Mouse (Mus musculus): ENCODE data around the gene Fignl2. TPM values are rescaled to one million over a fixed set of nuclear protein-coding genes. Genes with fewer than 3 reads are reported as not detected.
"Not testable (repeated sequence)": the region's sequence is repeated elsewhere in the genome, so short reads cannot be mapped to it uniquely, and the experiment has no call there.

Fignl2 gene
- not detected in 2 replicates for total RNA-seq (2017)

GRCm38 (mm10) chr15:101077813-101078730 is at the start of gene Fignl2:
Gene Fignl2, minus strand, starts transcription at chr15:101078567.
- ATAC-seq (replicated peaks in 1 of 2; ENCODE audit: insufficient read depth in 1 of 2, low FRiP score in 2 of 2, low TSS enrichment in 1 of 2, low read depth in 1 of 2, poor library complexity in 2 of 2, severe bottlenecking in 2 of 2) = no peak

GRCm38 (mm10) chr15:101126876-101127544 is 48.6 kb upstream of the Fignl2 start:
- no peak for ATAC-seq (replicated peaks in 1 of 2; ENCODE audit: insufficient read depth in 1 of 2, low FRiP score in 2 of 2, low TSS enrichment in 1 of 2, low read depth in 1 of 2, poor library complexity in 2 of 2, severe bottlenecking in 2 of 2)

- ATAC-seq (replicated peaks in 1 of 2; ENCODE audit: insufficient read depth in 1 of 2, low FRiP score in 2 of 2, low TSS enrichment in 1 of 2, low read depth in 1 of 2, poor library complexity in 2 of 2, severe bottlenecking in 2 of 2) = no peak
These were observed 47.2 kb upstream of the Fignl2 start for GRCm38 (mm10) chr15:101125561-101125960.

- ATAC-seq (replicated peaks in 1 of 2; ENCODE audit: insufficient read depth in 1 of 2, low FRiP score in 2 of 2, low TSS enrichment in 1 of 2, low read depth in 1 of 2, poor library complexity in 2 of 2, severe bottlenecking in 2 of 2) = no peak
These were observed 44.8 kb upstream of the Fignl2 start for GRCm38 (mm10) chr15:101123202-101123601.

- ATAC-seq (replicated peaks in 1 of 2; ENCODE audit: insufficient read depth in 1 of 2, low FRiP score in 2 of 2, low TSS enrichment in 1 of 2, low read depth in 1 of 2, poor library complexity in 2 of 2, severe bottlenecking in 2 of 2) = no peak
These were observed 43.9 kb upstream of the Fignl2 start for GRCm38 (mm10) chr15:101122290-101122589.

- ATAC-seq (replicated peaks in 1 of 2; ENCODE audit: insufficient read depth in 1 of 2, low FRiP score in 2 of 2, low TSS enrichment in 1 of 2, low read depth in 1 of 2, poor library complexity in 2 of 2, severe bottlenecking in 2 of 2) = no peak
These were observed 43.3 kb upstream of the Fignl2 start for GRCm38 (mm10) chr15:101121411-101122289.

- ATAC-seq (replicated peaks in 1 of 2; ENCODE audit: insufficient read depth in 1 of 2, low FRiP score in 2 of 2, low TSS enrichment in 1 of 2, low read depth in 1 of 2, poor library complexity in 2 of 2, severe bottlenecking in 2 of 2) = no peak
These were observed 40.2 kb upstream of the Fignl2 start for GRCm38 (mm10) chr15:101118399-101119125.

GRCm38 (mm10) chr15:101115511-101116110 is 37.2 kb upstream of the Fignl2 start, which contains the start of gene Ankrd33:
Gene Ankrd33, plus strand, starts transcription at chr15:101115755.
- no peak for ATAC-seq (replicated peaks in 1 of 2; ENCODE audit: insufficient read depth in 1 of 2, low FRiP score in 2 of 2, low TSS enrichment in 1 of 2, low read depth in 1 of 2, poor library complexity in 2 of 2, severe bottlenecking in 2 of 2)

GRCm38 (mm10) chr15:101113778-101114177 is 35.4 kb upstream of the Fignl2 start:
- not testable (repeated sequence) for ATAC-seq (replicated peaks in 1 of 2; ENCODE audit: insufficient read depth in 1 of 2, low FRiP score in 2 of 2, low TSS enrichment in 1 of 2, low read depth in 1 of 2, poor library complexity in 2 of 2, severe bottlenecking in 2 of 2)

GRCm38 (mm10) chr15:101113176-101113575 is 34.8 kb upstream of the Fignl2 start:
- peak; percentile 78 to 81; a peak in 3 of 4 replicates for ATAC-seq (replicated peaks in 1 of 2; ENCODE audit: insufficient read depth in 1 of 2, low FRiP score in 2 of 2, low TSS enrichment in 1 of 2, low read depth in 1 of 2, poor library complexity in 2 of 2, severe bottlenecking in 2 of 2)

- ATAC-seq (replicated peaks in 1 of 2; ENCODE audit: insufficient read depth in 1 of 2, low FRiP score in 2 of 2, low TSS enrichment in 1 of 2, low read depth in 1 of 2, poor library complexity in 2 of 2, severe bottlenecking in 2 of 2) = no peak
These were observed 29.7 kb upstream of the Fignl2 start for GRCm38 (mm10) chr15:101107906-101108671.

- ATAC-seq (replicated peaks in 1 of 2; ENCODE audit: insufficient read depth in 1 of 2, low FRiP score in 2 of 2, low TSS enrichment in 1 of 2, low read depth in 1 of 2, poor library complexity in 2 of 2, severe bottlenecking in 2 of 2) = no peak
These were observed 27.6 kb upstream of the Fignl2 start for GRCm38 (mm10) chr15:101106011-101106410.

- ATAC-seq (replicated peaks in 1 of 2; ENCODE audit: insufficient read depth in 1 of 2, low FRiP score in 2 of 2, low TSS enrichment in 1 of 2, low read depth in 1 of 2, poor library complexity in 2 of 2, severe bottlenecking in 2 of 2) = peak; percentile 83 to 91
These were observed 27.2 kb upstream of the Fignl2 start for GRCm38 (mm10) chr15:101105496-101105994.

GRCm38 (mm10) chr15:101103605-101104304 is 25.4 kb upstream of the Fignl2 start:
- ATAC-seq (replicated peaks in 1 of 2; ENCODE audit: insufficient read depth in 1 of 2, low FRiP score in 2 of 2, low TSS enrichment in 1 of 2, low read depth in 1 of 2, poor library complexity in 2 of 2, severe bottlenecking in 2 of 2) = no peak

GRCm38 (mm10) chr15:101100996-101101395 is 22.6 kb upstream of the Fignl2 start:
- no peak for ATAC-seq (replicated peaks in 1 of 2; ENCODE audit: insufficient read depth in 1 of 2, low FRiP score in 2 of 2, low TSS enrichment in 1 of 2, low read depth in 1 of 2, poor library complexity in 2 of 2, severe bottlenecking in 2 of 2)

All from hematopoietic stem cell, adult 5-6 weeks (primary cell).